Mouse (Mus musculus) fibroblast of lung, adult 2 months (primary cell): Measurements from ENCODE around the gene Nvl.

Experiments
- DNase-seq: peaks from one replicate; pipeline ENCODE4 v3.0.0-alpha.2; 2011; ENCODE audit warnings: low read depth

The Nvl gene

DNA sequence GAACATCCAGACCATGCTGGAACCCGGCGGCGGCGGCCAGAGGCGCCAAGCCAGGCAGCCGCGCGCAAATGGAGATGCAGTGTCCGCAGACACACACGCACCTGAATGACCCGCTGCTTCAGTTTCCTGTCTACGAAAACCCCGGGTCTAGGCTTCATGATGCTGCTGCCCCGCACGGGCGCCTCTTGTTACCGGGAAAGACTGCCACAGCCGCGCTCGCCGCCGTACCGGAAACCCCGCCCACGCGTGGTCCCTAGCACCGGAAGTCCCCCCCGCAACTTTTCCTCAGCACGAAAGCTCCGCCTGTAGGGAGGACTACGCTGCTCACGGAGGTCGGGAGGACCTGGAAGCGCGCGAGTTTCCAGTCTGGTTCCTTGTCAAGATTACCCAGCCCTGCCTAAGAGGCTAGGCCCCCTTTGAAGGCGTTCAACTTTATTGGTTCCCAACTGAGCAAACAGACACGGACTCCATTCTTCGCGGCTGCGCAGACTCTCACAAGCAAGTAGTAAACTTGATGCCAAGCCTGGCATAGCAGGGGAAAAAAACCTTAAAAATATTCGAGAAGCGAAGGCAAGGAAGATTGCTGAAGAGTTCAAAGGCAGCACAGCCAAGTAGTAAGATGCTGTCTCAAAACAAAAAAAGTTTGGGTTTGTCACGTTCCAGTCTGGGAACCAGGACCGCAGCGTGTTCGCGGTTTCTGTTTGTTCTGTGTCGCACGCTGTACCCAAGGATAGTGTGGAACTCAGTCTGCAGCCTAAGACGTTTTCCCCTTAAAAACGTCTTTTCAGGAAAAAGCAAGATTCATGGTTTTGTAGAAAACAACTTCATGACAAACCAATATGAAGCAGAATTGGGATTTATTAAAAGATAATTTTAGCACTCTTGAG is at the start of gene Nvl, which contains the start of gene Cnih4:
Gene Nvl, minus strand, starts transcription at position 255 of the 887 bp plus-strand sequence.
Gene Cnih4, plus strand, starts transcription at position 744 of the 887 bp plus-strand sequence.
- peak; percentile 97 for DNase-seq

- DNase-seq = no peak
Measured at GRCm38 (mm10) chr1:181188925-181189324, 44.9 kb upstream of the Nvl start.

GRCm38 (mm10) chr1:181170210-181170609 is 26.2 kb upstream of the Nvl start:
- no peak for DNase-seq

- no peak for DNase-seq
Measured at GRCm38 (mm10) chr1:181168377-181168776, 24.4 kb upstream of the Nvl start.

DNA sequence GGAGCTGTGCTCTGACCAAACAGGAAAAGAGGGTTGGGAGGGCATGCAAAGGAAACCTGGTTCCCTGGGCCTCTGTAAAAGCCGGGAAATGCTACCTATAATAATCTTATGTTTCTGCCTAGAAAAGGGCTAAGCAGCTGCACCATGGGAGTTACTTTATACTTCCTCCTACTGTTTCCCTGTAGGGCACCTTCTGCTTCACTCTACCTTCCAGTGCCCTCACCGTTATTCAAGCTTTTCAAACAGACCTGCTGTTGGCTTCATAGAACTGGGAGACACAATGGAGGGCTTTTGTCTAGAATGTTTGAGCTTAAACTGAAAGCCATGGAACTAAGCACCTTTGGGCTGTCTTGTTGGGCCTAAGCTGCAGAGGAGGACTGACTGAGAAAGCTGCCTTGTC is 23.8 kb upstream of the Nvl start:
- DNase-seq = no peak

DNA sequence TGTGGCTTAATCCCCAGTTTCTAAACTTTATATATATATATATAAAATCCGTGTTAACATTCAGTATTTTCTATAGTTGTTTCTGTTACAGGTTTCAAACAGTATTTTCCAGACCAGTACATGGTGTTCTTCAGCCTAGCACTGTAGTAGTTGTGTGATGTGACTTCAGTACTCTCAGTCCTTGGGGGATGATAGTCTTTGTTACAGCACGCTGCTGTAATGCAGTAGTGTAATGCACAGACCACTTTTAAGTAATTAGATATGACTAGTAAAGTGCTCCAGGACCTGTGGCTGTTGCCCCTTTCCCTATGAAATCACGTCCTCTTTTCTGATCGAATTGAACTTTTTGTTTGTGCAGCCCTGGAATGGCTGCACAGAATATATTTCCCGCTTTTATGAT is 7.5 kb upstream of the Nvl start:
- no peak for DNase-seq

DNA sequence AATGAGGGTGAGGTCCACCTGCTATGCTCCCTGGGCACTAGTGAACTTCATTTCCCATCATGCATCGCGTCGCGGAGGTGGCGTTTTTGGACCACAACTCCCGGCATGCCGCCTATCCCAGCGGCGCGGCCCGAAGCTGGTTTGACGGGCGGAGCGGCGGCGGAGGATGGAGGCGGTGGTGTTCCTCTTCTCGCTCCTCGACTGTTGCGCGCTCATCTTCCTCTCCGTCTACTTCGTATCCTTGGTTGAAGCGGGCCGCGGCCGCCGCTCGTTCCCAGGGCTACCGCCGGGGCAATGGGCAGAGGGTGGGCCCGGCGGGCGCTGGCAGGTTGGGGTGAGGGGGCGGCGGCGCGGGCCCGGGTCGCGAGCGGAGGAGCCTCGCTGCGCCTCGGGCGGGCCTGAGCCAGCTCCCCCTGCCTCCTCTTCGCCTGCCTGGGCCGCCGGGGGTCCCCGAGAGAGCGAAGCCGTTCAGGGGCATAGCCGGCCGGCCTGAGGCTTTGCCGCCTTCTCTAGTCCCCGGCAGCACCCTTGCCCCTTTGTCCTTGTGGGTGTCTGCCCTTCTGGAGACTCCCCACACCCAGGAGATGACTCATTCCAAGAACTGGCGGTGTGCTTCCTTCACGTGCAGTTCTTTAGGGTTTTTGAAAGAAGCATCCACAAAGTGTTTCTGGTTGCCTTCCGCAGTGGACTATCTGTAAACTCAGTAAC is 7.0 kb upstream of the Nvl start:
- DNase-seq = peak; percentile 54

- no peak for DNase-seq
Measured at GRCm38 (mm10) chr1:181150431-181150826, 6.4 kb upstream of the Nvl start.

GRCm38 (mm10) chr1:181149373-181150017 is 5.5 kb upstream of the Nvl start:
- no peak for DNase-seq

DNA sequence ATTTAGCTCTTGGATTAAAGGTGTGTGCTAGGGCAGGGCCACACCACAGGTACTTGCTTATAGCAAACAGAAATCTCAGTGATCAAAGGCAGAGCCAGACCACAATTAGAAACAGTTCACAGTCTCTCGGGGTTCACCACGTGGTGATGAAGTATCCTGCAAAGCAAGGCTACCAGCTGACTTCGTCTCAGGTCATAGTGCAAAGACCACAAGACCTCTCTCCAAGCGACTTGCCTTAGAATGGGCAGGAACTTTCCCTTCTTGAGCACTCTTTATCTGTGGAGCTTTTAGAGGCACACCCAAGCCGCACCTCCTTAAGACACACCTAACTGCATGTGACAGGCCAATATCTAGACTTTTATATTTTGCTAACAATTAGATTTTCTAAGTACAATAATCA is 4.5 kb upstream of the Nvl start:
- DNase-seq = no peak

GRCm38 (mm10) chr1:181146187-181146586 is 2.2 kb upstream of the Nvl start:
- DNase-seq = no peak

GRCm38 (mm10) chr1:181144966-181145365 is 962 bp upstream of the Nvl start:
- DNase-seq = no peak

DNA sequence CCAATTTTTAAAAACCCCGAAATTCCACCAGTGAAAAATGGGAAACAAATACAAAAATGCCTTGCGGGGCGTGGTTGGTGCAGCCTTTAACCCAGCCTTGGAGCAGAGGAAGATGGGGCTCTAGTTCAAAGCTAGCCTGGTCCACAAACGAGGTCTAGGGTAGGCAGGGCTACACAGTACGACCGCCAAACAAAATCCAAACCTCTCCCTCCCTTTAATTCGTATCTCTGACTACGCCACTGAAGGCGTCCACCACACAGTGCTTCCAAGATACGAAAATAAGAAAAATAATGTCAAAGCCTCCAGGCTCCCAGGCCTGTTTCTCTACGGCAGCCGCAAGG is 425 bp downstream of the Nvl start:
- DNase-seq = no peak

DNA sequence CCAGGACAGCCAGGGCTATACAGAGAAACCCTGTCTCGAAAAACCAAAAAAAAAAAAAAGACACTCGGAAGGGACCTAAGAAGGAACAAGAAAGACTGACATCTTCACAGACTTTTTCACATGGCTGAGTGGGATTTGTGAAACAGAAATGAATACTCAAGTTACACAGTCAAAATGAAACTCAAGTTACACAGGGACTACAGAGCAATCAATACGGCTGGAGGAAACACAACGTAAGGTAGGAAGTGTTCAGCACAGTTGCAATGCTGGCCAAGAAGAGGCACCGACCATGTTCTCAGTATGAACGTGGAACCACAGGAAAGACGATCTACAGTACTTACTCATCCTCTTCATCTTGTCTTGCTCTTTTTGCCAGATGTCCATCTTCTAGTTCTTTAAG is 5.3 kb downstream of the Nvl start:
- DNase-seq = no peak

- DNase-seq = no peak
Measured at GRCm38 (mm10) chr1:181131915-181132314, 12.1 kb downstream of the Nvl start.

DNA sequence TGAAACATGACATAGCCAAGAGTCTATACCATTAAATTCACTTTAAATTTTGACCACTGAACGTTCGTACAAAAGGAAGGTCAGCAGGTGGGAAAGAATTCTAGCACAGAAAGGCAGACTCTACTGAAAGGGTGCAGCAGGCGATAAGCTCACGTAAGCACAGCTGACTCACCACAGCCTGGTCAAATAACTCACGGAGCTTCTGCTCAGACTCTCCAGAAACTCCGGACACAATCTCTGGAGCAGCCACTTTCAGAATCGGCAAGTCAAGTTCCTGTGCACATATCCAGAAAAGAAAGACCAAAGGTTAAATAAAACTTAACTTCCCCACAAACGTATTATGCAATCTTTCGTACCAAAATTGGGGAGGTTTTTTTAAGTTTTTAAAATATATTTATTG is 17.2 kb downstream of the Nvl start:
- DNase-seq = no peak

- no peak for DNase-seq
Measured at GRCm38 (mm10) chr1:181125916-181126315, 18.1 kb downstream of the Nvl start.

DNA sequence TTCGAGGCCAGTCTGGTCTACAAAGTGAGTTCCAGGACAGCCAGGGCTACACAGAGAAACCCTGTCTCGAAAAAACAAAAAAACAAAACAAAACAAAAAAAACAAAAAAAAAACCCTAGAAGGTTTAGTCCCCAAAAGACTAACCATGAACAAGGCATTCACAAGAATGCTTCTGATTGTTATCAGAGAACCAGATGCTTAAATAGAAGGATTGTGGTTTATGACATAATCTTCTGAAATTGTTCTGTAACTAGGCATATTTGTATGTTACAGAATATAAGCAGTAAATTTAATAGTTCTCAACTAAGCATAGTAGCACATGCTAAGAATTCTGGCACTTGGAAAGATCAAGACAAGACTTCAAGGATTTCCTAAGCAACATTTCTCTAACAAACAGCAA is 19.9 kb downstream of the Nvl start:
- DNase-seq = no peak

DNA sequence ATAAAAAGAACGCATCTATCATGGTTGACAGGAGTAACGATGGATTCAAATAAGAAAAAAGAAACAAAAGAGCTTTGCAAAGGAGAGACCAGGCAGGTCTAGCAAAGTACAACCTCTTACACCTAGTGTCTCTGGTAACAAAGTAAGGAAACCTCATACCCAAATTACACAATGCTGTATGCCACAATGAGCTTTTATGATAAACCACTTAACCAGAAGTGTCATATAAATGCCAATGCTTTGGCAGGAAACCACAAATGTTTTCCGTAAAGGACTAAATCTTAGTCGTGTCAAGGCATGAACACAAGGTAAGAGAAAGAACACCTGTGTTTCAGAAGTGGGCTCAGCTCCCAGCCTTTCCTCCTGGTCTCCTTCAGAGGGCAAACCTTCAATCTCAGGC is 26.9 kb downstream of the Nvl start:
- no peak for DNase-seq

DNA sequence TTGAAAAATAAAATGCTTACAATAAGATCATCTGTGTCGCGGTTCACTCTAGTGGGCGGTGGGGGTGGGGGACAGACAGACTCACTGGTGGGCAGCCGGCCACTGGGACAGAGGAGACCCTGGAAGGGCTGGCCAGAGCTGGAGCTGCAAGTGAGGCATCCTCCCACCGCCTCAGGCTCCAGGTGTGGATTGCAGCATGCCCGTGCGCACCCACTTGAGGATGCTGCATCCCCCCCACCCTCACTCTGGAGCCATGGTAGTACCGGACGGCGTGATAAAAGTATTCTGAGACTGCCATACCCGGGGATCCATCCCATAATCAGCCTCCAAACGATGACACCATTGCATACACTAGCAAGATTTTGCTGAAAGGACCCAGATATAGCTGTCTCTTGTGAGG is 54.0 kb downstream of the Nvl start:
- no peak for DNase-seq

DNA sequence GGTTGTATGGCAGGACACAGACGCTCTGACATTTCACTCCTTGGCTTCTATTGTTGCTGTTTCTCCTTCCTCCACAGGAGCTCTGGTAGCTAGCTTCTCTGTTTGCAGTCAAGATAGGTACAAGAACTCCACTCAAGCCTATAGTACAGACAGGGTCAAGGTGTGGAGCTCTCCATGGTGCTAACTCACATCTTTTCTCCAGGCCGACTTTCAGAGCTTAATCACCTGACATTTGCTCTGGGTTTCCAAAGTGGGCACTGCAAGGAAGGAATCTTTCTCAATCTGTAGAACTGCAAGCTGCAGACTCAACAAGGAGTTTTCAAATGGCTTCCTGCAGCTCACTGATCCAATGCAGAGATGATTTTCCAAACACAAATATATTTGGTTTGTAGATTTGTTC is 60.0 kb downstream of the Nvl start:
- DNase-seq = no peak

DNA sequence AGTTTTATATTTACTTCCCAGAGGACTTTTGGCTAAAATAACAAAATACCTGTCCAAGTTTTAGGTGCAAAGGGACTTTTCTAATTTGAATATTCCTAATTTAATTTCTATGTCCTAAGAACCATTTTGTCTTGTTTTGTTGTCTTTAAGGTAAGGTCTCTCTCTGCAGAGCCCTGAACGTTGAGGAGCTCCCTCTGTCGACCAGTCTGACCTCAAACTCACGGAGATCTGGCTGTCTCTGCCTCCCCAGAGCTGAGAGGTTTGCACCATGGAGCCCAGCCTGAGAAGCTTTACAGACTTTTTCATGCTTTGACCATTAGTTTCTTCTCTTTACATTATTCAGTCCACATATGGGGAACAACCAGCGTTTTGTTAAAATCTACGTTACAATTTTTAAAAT is 70.9 kb downstream of the Nvl start:
- no peak for DNase-seq

DNA sequence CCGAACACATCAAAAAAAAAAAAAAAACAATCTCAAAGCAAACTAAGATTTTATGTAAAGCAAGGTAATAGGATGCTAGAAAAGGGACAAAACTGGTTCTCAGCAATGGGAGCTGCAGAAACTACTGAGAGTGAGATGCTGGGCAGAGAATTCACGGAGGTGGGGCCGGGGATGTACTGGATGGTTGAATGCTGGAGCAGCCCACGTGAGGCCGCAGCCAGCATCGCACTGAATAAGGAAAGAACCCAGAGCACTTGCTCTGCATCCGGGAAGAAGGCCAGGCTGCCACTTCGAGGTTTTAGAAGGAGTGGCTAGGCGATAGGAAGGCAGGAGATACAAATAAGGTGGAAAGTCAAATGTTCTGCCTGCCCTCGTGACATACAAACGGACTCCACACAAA is 74.3 kb downstream of the Nvl start:
- no peak for DNase-seq
